Mouse (Mus musculus) brown adipose tissue, adult 24 weeks (tissue): ENCODE data around the gene Apon. TPM values are rescaled to one million over a fixed set of nuclear protein-coding genes. Genes with fewer than 3 reads are reported as not detected.

ENCODE experiments used
- polyA plus RNA-seq: library from polyadenylated mRNA; stranded (reverse); fragments of >200 nt; gene quantifications from 2 replicates; pipeline ENCODE4 v1.2.4, GENCODE M21; 2012; ENCODE audit not compliant: missing spikeins, insufficient read depth, insufficient read length

Apon gene
- polyA plus RNA-seq, 1 experiment, result not detected

Other genes with a start within 250 kb of the Apon start
- gene Hsd17b6, start 246.5 kb upstream of the Apon start, polyA plus RNA-seq, result not detected in 2 replicates
- gene Prim1, start 238.9 kb upstream of the Apon start, polyA plus RNA-seq, result 3.0 and 4.1 TPM in 2 replicates
- 592 and 593 TPM in 2 replicates for gene Naca, start 218.5 kb upstream of the Apon start, polyA plus RNA-seq
- gene Ptges3, start 195.1 kb upstream of the Apon start, polyA plus RNA-seq, result 107 and 147 TPM in 2 replicates
- gene Atp5b, start 170.8 kb upstream of the Apon start, polyA plus RNA-seq, result 9,036 and 9,352 TPM in 2 replicates
- 15.1 and 16.0 TPM in 2 replicates for gene Baz2a, start 162.5 kb upstream of the Apon start, polyA plus RNA-seq
- 93.3 and 95.4 TPM in 2 replicates for gene Rbms2, start 73.8 kb upstream of the Apon start, polyA plus RNA-seq
- gene Gls2, start 59.6 kb upstream of the Apon start, polyA plus RNA-seq, result 0.87 TPM in 1 of 2 replicates, not detected in the other
- gene Spryd4, start 42.3 kb upstream of the Apon start, polyA plus RNA-seq, result 7.8 and 10.0 TPM in 2 replicates
- gene Mip, start 28.3 kb upstream of the Apon start, polyA plus RNA-seq, result not detected in 2 replicates
- gene Timeless, start 22.0 kb upstream of the Apon start, polyA plus RNA-seq, result 3.6 and 5.3 TPM in 2 replicates
- gene Apof, start 14.6 kb downstream of the Apon start, polyA plus RNA-seq, result not detected in 2 replicates
- 5.4 and 5.5 TPM in 2 replicates for gene Stat2, start 16.5 kb downstream of the Apon start, polyA plus RNA-seq
- not detected in 2 replicates for gene Il23a, start 44.7 kb downstream of the Apon start, polyA plus RNA-seq
- 5.9 and 8.9 TPM in 2 replicates for gene Pan2, start 49.2 kb downstream of the Apon start, polyA plus RNA-seq
- gene Cnpy2, start 68.4 kb downstream of the Apon start, polyA plus RNA-seq, result 115 and 131 TPM in 2 replicates
- gene Cs, start 83.6 kb downstream of the Apon start, polyA plus RNA-seq, result 1,610 and 1,861 TPM in 2 replicates
- gene Coq10a, start 114.9 kb downstream of the Apon start, polyA plus RNA-seq, result 122 and 173 TPM in 2 replicates
- gene Ankrd52, start 123.0 kb downstream of the Apon start, polyA plus RNA-seq, result 16.9 and 22.4 TPM in 2 replicates
- not detected in 2 replicates for gene Slc39a5, start 147.1 kb downstream of the Apon start, polyA plus RNA-seq
- 67.1 and 87.6 TPM in 2 replicates for gene Nabp2, start 157.4 kb downstream of the Apon start, polyA plus RNA-seq
- 15.1 and 17.1 TPM in 2 replicates for gene Rnf41, start 157.6 kb downstream of the Apon start, polyA plus RNA-seq
- gene Smarcc2, start 205.2 kb downstream of the Apon start, polyA plus RNA-seq, result 63.7 and 94.7 TPM in 2 replicates
- gene Myl6, start 240.0 kb downstream of the Apon start, polyA plus RNA-seq, result 1,414 and 1,508 TPM in 2 replicates
- gene Myl6b, start 244.6 kb downstream of the Apon start, polyA plus RNA-seq, result 13.5 and 24.5 TPM in 2 replicates